Mouse (Mus musculus) small intestine, adult 2 months (tissue): ENCODE results near the gene Pth2.

ENCODE experiments used
- CTCF ChIP-seq: fragments of 200-500 bp; IDR thresholded peaks from 2 replicates; pipeline ENCODE4 v1.5.1; 2012; ENCODE audit warnings: low read depth, mild to moderate bottlenecking, control low read depth, inconsistent platforms, low read length, moderate library complexity, mixed read lengths; ENCODE audit not compliant: insufficient replicate concordance, insufficient read length; ENCODE audit errors: extremely low read depth
- POLR2A ChIP-seq: fragments of 200-500 bp; IDR thresholded peaks from 2 replicates; pipeline ENCODE4 v1.6.1; 2012; ENCODE audit warnings: low read depth, mild to moderate bottlenecking, control low read depth, inconsistent platforms, low read length, moderate library complexity

DNA sequence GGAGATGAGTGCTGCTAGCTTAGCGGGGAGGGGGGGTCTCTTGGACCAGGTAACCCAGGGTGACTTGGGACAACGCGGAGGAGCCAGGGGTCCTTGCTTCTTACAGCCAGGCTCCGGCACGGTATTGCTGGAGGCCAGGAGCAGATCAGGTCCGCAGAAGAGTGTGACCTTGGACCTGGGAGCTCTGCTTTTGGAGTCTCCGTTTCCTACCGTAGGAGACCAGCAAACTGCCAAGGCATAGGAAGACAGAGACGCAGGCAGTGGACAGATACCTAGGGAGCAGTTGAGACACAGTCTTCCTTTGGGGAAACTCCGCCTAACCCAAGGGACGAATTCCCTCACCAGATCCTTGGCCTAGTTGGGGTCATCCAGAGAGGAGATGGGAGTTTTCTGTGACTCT, 15.1 kb upstream of the Pth2 start:
- TF ChIP-seq POLR2A (no peak), CTCF (no peak)
